Mouse (Mus musculus) intestine, postnatal 0 days (tissue): ENCODE measurements at regions not wholly inside any gene's neighbourhood (a gene's known extent, or its start where the extent isn't known, plus 50 kb on each side); places are given as distances from the start of the nearest gene placed in this dataset.

Source experiments
- ATAC-seq: fragments of 200-750 bp; cut with Nextera tagmentation; 2 replicates; pipeline ENCODE4 v1.8.0; 2017; ENCODE audit warnings: mild to moderate bottlenecking, moderate TSS enrichment, moderate library complexity
- H3K27ac ChIP-seq: fragments of 300-500 bp; sonication (generic); 2 replicates; pipeline ENCODE4 v1.5.1; 2014; ENCODE audit warnings: mild to moderate bottlenecking, low read depth, low read length, moderate library complexity
- H3K27me3 ChIP-seq: fragments of 300-500 bp; sonication (generic); replicated peaks from 2 replicates; pipeline ENCODE4 v1.6.1; 2014; ENCODE audit warnings: low read length, mixed read lengths; ENCODE audit not compliant: control insufficient read depth, insufficient read depth
- H3K36me3 ChIP-seq: fragments of 300-500 bp; sonication (generic); 2 replicates; pipeline ENCODE4 v1.6.1; 2014; ENCODE audit warnings: mild to moderate bottlenecking, moderate library complexity; ENCODE audit not compliant: control insufficient read depth, insufficient read depth
- H3K4me1 ChIP-seq: fragments of 300-500 bp; sonication (generic); replicated peaks from 2 replicates; pipeline ENCODE4 v1.6.1; 2014; ENCODE audit warnings: antibody characterized with exemption, low read length, mixed read lengths; ENCODE audit not compliant: control insufficient read depth, insufficient read depth
- H3K4me2 ChIP-seq: fragments of 300-500 bp; sonication (generic); replicated peaks from 2 replicates; pipeline ENCODE4 v1.6.1; 2014; ENCODE audit warnings: low read depth, mild to moderate bottlenecking, moderate library complexity
- H3K4me3 ChIP-seq: fragments of 300-500 bp; sonication (generic); 2 replicates; pipeline ENCODE4 v1.5.1; 2014; ENCODE audit warnings: low read depth, low read length
- H3K9ac ChIP-seq: fragments of 300-500 bp; sonication (generic); 2 replicates; pipeline ENCODE4 v1.6.1; 2014; ENCODE audit warnings: mild to moderate bottlenecking, low read depth, low read length
- H3K9me3 ChIP-seq: fragments of 300-500 bp; sonication (generic); 2 replicates; pipeline ENCODE4 v1.6.1; 2016; ENCODE audit warnings: mixed run types; ENCODE audit not compliant: control insufficient read depth
- CTCF ChIP-seq: sonication (generic); IDR thresholded peaks from 2 replicates; pipeline ENCODE4 v1.5.1; 2016; ENCODE audit warnings: low read depth, mild to moderate bottlenecking, control low read depth, antibody characterized with exemption, moderate library complexity
- WGBS: fragments of 180-500 bp; shearing (Covaris S2); extraction: QIAGEN DNeasy Blood & Tissue Kit; methylation state at CpG from one replicate; pipeline ENCODE4 v1.1.7; 2014; 5-methylcytosine and 5-hydroxymethylcytosine counted together

GRCm38 (mm10) chr13:107410267-107410666 is 388.3 kb upstream of the Kif2a start:
- no peak overlapping the region for H3K4me3 ChIP-seq
- no peaks in the 10 kb centered on the region for H3K27me3 ChIP-seq
- no peaks in the 10 kb centered on the region for H3K9me3 ChIP-seq
- H3K36me3 ChIP-seq = no peaks in the 10 kb centered on the region
- no peak overlapping the region for H3K27ac ChIP-seq
- ATAC-seq = no peak
- no peak overlapping the region for H3K4me2 ChIP-seq
- H3K4me1 ChIP-seq = no peaks in the 10 kb centered on the region
- H3K9ac ChIP-seq = no peak overlapping the region
- no peak for TF ChIP-seq CTCF

- no peak for TF ChIP-seq CTCF
- 70% methylated on average over 5 of the region's 5 CpGs for WGBS
These were observed 385.7 kb upstream of the Kif2a start for GRCm38 (mm10) chr13:107407674-107408026.

GRCm38 (mm10) chr13:107406977-107407673 is 385.2 kb upstream of the Kif2a start:
- Histone ChIP-seq H3K4me2 (no peak overlapping the region), H3K36me3 (no peaks in the 10 kb centered on the region), H3K27ac (no peak overlapping the region), H3K4me3 (no peak overlapping the region), H3K27me3 (no peaks in the 10 kb centered on the region), H3K9me3 (no peaks in the 10 kb centered on the region), H3K9ac (no peak overlapping the region), H3K4me1 (no peaks in the 10 kb centered on the region)
- 80% methylated on average over 5 of the region's 5 CpGs for WGBS
- no peak for TF ChIP-seq CTCF
- no peak for ATAC-seq

More at GRCm38 (mm10) chr13:107407674-107408026, 385.7 kb upstream of the Kif2a start:
- ATAC-seq = no peak
- Histone ChIP-seq H3K4me3 (no peak overlapping the region), H3K27me3 (no peaks in the 10 kb centered on the region), H3K9ac (no peak overlapping the region), H3K4me1 (no peaks in the 10 kb centered on the region), H3K27ac (no peak overlapping the region), H3K9me3 (no peaks in the 10 kb centered on the region), H3K4me2 (no peak overlapping the region), H3K36me3 (no peaks in the 10 kb centered on the region)

DNA sequence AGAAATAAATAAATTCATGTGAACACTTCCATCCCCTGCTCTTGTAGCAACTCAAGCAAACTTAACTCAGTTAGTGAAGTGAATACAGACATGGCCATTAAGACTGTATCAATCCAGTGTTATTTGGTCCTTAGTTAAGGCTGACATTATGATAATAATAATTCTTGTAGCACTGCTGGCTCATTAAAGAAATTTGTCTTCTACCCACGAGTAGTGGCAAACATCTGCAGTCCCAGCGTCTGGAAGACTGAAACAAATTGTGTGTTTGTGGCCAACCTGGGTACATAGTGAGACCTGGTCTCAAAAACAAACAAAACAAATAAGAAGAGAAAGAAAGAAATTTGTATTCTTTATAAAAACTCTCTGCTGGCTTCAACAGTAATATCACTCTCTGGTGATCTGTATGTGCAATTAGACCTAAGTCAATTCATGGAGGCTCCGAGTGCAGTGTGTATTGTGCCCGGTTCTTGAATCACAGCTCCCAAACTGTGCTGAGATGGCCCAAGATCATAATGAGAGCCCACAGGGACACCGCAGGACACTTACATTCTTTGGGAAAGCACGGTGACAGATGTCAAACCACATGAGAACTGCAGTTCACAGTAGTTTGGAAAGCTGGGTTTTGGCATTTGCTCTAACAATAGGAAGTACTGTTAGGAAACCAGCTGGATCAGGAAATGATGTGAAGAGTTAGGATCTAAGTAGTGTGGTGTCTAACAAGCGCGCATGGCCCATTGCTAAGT is 376.9 kb upstream of the Kif2a start:
- no peak overlapping the region for H3K9ac ChIP-seq
- H3K4me3 ChIP-seq = no peak overlapping the region
- 77% methylated on average over 8 of the region's 8 CpGs for WGBS
- H3K4me2 ChIP-seq = no peak overlapping the region
- H3K9me3 ChIP-seq = no peaks in the 10 kb centered on the region
- no peak for ATAC-seq
- H3K4me1 ChIP-seq = no peaks in the 10 kb centered on the region
- H3K27me3 ChIP-seq = no peaks in the 10 kb centered on the region
- no peak overlapping the region for H3K27ac ChIP-seq
- no peak for TF ChIP-seq CTCF
- no peaks in the 10 kb centered on the region for H3K36me3 ChIP-seq

GRCm38 (mm10) chr13:107396036-107396435 is 374.1 kb upstream of the Kif2a start:
- 83% methylated on average over 2 of the region's 2 CpGs for WGBS
- no peaks in the 10 kb centered on the region for H3K9me3 ChIP-seq
- no peaks in the 10 kb centered on the region for H3K4me1 ChIP-seq
- H3K9ac ChIP-seq = no peak overlapping the region
- no peak overlapping the region for H3K27ac ChIP-seq
- H3K27me3 ChIP-seq = no peaks in the 10 kb centered on the region
- H3K36me3 ChIP-seq = no peaks in the 10 kb centered on the region
- no peak for TF ChIP-seq CTCF
- ATAC-seq = no peak
- H3K4me3 ChIP-seq = no peak overlapping the region
- H3K4me2 ChIP-seq = no peak overlapping the region

DNA sequence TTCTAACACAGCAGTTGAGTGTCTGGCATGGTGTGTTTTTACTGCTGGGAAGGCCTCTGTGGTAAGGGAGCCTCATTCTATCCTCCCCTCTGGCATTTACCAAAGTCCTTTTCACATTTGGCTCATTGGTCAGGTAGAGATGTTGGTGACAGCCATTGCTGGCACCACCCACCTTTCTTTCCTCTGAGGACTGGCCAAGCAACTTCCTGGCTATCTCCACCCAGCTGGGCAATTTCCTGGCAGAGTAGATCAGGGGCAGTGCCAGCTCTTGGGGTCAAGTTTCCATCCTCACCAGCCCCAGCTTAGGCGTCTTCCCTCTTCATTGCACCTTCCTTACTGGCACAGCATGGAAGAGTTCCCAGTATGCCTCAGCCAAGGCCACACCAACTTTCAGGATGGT is 372.5 kb upstream of the Kif2a start:
- no peaks in the 10 kb centered on the region for H3K36me3 ChIP-seq
- H3K4me3 ChIP-seq = no peak overlapping the region
- no peaks in the 10 kb centered on the region for H3K4me1 ChIP-seq
- H3K27ac ChIP-seq = no peak overlapping the region
- H3K4me2 ChIP-seq = no peak overlapping the region
- H3K9me3 ChIP-seq = no peaks in the 10 kb centered on the region
- no peak for ATAC-seq
- WGBS = 74% methylated on average over 1 of the region's 1 CpGs
- no peaks in the 10 kb centered on the region for H3K27me3 ChIP-seq
- TF ChIP-seq CTCF = no peak
- H3K9ac ChIP-seq = no peak overlapping the region
